Mouse (Mus musculus) right cerebral cortex, postnatal 14 days (tissue): Measurements from ENCODE around the gene Gm13769.
"Not testable (repeated sequence)": the region's sequence is repeated elsewhere in the genome, so short reads cannot be mapped to it uniquely, and the experiment has no call there.

Experiments used
- DNase-seq: peaks from one replicate; pipeline ENCODE4 v3.0.0; 2022

The Gm13769 gene

GRCm38 (mm10) chr2:90321900-90322299 lies at the start of gene Gm13769:
TSS of gene Gm13769 (plus strand) at chr2:90322200.
- DNase-seq = not testable (repeated sequence)

DNA sequence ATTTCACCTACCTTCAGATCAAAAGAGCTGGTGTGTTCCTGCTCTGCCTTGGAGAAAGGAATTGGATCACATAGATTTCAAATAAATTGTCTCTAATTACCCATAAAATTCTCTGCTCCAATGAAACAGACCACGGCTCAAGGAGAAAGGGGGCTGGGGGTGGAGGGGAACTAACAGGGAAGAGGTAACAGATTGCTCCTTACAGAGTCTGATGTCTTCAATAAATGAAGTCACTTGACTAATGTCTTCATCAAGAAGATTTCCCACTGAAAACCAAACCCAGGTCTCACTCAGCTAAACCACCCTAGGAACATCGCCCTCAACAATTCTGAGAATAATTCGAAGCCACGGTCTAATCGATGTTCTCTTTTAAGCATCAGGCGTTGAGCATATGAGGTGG lies 29.3 kb upstream of the Gm13769 start, which contains the start of gene Olfr1272:
Olfr1272 (minus strand) TSS at position 101 of the 400 bp plus-strand sequence.
- no peak for DNase-seq

DNA sequence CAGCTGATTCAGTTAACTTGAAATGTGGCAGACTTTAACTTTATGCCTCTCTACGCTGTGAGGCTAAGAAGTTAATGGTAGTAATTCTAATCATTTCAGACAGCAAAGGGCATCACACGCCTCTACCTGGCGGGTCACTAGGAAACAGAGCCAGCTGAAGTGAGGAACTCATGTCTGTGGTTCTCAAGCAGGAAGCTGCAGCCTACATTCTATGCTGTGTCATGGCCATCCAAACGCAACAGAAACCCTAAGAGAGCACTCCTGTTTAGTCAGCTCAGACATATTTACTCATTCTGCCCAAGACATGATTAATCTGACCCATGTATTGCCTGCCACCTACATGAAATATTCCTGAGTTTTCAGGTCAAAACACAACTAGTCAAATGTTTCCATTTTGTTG lies 24.7 kb downstream of the Gm13769 start:
- DNase-seq = not testable (repeated sequence)

DNA sequence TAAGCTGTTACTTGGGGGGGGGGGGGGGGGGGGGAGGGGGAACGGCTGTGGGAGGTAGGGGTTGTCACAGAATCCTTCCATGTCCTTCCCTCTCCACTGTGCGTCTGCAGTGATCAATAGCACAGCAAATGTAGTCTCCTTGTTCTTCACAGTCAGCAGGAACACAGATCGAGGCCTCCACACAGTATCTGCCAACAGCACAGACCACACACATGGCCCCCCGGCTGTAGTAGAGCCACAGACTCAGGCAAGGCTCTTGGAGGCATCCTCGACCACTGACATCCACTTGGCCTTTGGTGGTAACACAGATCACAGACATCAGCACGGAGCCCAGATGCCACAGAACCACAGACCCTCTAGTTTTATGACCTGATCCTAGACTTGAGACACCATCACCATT lies 29.0 kb downstream of the Gm13769 start:
- DNase-seq = not testable (repeated sequence)

GRCm38 (mm10) chr2:90351540-90351939 lies 29.5 kb downstream of the Gm13769 start:
- DNase-seq = not testable (repeated sequence)

DNA sequence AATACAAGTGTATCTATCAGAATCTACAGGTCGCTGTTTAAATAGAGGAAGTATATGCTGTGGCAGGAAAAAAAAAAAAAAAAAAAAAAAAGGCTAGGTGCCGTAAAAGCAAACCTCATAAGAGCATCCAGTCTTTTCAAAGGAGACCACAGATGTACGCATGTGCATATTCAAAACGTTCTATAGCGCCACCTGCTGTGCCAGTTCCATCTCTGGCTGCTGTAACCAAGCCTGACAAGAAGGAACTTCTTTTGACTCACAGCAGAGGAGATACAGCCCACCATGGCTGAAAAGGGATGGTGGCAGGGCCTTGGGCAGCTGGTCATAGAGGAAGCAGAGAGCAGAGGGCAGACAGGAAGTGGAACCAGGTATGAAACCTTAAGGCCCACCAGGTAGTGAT lies 37.2 kb downstream of the Gm13769 start:
- DNase-seq = not testable (repeated sequence)

DNA sequence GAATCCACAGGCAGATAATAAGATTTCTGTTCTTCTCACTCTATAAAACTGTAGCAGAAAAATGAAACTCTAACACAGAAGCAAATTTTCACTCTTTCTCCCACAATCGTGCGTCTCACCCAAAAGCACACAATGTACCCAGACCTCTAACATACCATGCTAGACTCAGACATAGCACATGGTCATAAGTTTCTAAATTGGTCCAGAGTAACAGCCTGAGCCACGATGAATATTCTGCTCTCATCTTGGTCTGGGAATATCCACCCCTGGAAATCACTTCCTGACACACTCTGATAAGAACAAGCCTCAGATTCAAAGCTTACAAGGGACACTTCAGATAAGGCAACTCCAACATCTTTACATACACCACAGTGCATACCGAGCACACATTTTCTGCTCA lies 38.2 kb downstream of the Gm13769 start:
- not testable (repeated sequence) for DNase-seq
